Mouse (Mus musculus) hindbrain, embryonic 14.5 days (tissue): ENCODE results near the gene Vwce. TPM values are rescaled to one million over a fixed set of nuclear protein-coding genes. Genes with fewer than 3 reads are reported as not detected.

Source experiments
- ATAC-seq: fragments of 200-750 bp; cut with Nextera tagmentation; 2 replicates; pipeline ENCODE4 v1.8.0; 2017; ENCODE audit warnings: moderate number of reproducible peaks, mild to moderate bottlenecking, moderate TSS enrichment, moderate library complexity; ENCODE audit not compliant: low FRiP score
- DNase-seq: peaks from one replicate; pipeline ENCODE4 v3.0.0-alpha.2; 2015; ENCODE audit warnings: low spot score
- H3K27ac ChIP-seq: fragments of 300-500 bp; sonication (generic); 2 replicates; pipeline ENCODE4 v1.5.1; 2014; ENCODE audit warnings: mild to moderate bottlenecking, moderate library complexity
- H3K27me3 ChIP-seq: fragments of 300-500 bp; sonication (generic); 2 replicates; pipeline ENCODE4 v1.6.1; 2014; ENCODE audit warnings: mild to moderate bottlenecking, low read length, mixed read lengths; ENCODE audit not compliant: control insufficient read depth, insufficient read depth
- H3K36me3 ChIP-seq: fragments of 300-500 bp; sonication (generic); replicated peaks from 2 replicates; pipeline ENCODE4 v1.6.1; 2014; ENCODE audit not compliant: control insufficient read depth, insufficient read depth
- H3K4me1 ChIP-seq: fragments of 300-500 bp; sonication (generic); replicated peaks from 2 replicates; pipeline ENCODE4 v1.6.1; 2014; ENCODE audit warnings: antibody characterized with exemption, low read length, mixed read lengths; ENCODE audit not compliant: control insufficient read depth, insufficient read depth
- H3K4me2 ChIP-seq: fragments of 300-500 bp; sonication (generic); replicated peaks from 2 replicates; pipeline ENCODE4 v1.6.1; 2014; ENCODE audit warnings: mild to moderate bottlenecking, moderate library complexity
- H3K4me3 ChIP-seq: fragments of 300-500 bp; sonication (generic); replicated peaks from 2 replicates; pipeline ENCODE4 v1.5.1; 2014; ENCODE audit warnings: mild to moderate bottlenecking, low read length
- H3K9ac ChIP-seq: fragments of 300-500 bp; sonication (generic); 2 replicates; pipeline ENCODE4 v1.6.1; 2014
- H3K9me3 ChIP-seq: fragments of 300-500 bp; sonication (generic); 2 replicates; pipeline ENCODE4 v1.6.1; 2016; ENCODE audit warnings: low read length; ENCODE audit not compliant: control insufficient read depth
- WGBS: fragments of 180-500 bp; shearing (Covaris S2); extraction: QIAGEN DNeasy Blood & Tissue Kit; methylation state at CpG from one replicate; pipeline ENCODE4 v1.1.7; 2014; 5-methylcytosine and 5-hydroxymethylcytosine counted together
- polyA plus RNA-seq: library from polyadenylated mRNA; unstranded; fragments of >200 nt; fragmentation: Nextera tagmentation; extraction: Ambion mirVana; gene quantifications from 2 replicates; pipeline ENCODE4 v1.2.1, GENCODE M21; 2014

The Vwce gene
- polyA plus RNA-seq, 1 experiment from 2014 or later: 1.1 TPM

DNA sequence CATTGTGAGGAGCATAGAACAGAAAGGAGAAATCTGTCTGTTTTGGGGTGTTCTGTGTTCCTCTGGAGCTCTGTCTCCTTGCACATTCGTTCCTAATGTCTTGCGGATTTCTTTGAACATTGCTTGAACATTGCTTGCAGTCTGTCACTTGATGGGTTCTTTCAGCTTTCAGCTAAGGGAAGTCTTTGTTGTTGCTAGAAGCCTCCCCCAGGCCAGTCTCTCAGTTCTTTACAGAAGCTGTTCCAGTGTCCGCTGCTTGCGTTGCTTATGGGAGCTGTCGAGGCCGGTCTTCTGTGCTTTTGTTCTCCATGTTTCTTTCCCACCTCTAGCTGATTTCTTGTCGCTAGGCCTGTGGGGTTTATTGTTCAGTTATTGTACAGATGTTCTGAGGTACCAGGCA lies 61.8 kb downstream of the Vwce start:
- WGBS: 19% methylated on average over 7 of the region's 7 CpGs
- Histone ChIP-seq H3K4me1 (peaks cover 56% of the 10 kb centered on the region), H3K9ac (peak overlapping the region; percentile 47), H3K4me2 (peak overlapping the region; percentile 28; the same call in 1 of the 2 replicates), H3K36me3 (no peaks in the 10 kb centered on the region), H3K27me3 (no peaks in the 10 kb centered on the region), H3K4me3 (no peak overlapping the region), H3K9me3 (no peaks in the 10 kb centered on the region), H3K27ac (peak overlapping the region; percentile 83)
- ATAC-seq: no peak
- DNase-seq: no peak

DNA sequence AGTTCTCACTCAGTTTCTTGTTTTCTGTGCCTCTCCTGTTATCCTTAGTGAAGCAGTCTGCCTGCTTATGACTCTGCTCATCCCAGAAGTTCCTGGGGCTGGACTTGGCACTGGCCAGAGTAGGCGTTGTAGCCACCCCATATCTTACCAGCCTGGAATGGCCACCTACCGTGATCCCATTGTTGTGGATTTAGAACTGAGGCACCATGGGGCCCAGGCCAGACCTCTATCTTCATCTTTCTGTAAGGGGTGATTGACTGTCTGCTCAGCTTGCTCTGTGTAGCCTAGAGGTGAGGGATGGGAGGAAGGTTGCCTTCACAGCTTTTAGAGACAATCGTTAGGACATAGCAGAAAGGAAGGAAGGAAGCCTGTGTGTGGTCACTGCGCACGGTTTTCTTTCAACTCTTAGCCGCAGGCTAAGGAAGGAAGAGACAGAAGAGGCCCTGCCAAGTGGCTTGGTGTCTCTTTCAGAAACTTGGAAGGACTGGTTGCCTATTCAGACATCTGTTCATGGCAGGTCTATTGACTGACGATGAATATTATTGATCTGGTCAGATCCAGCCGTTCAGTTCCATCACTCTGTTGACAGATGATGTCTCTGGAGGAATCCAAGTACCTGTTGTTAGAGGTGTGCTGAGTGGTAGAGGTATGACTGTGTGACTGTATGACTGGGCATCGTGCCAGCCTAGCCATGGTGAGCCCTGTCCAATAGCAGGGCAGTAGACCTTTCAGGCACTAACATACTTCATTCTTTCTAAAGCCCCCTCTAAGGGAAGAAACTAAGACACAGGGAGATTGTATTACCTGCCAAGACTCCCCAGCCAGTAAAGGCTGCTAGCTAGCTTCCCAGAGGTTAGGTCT lies 64.3 kb downstream of the Vwce start:
- Histone ChIP-seq H3K27ac (no peak overlapping the region), H3K9ac (no peak overlapping the region), H3K27me3 (no peaks in the 10 kb centered on the region), H3K4me3 (no peak overlapping the region), H3K4me1 (peaks cover 59% of the 10 kb centered on the region), H3K9me3 (no peaks in the 10 kb centered on the region), H3K36me3 (no peaks in the 10 kb centered on the region), H3K4me2 (no peak overlapping the region)
- DNase-seq (no peak), ATAC-seq (no peak)
- WGBS: 70% methylated on average over 9 of the region's 9 CpGs

- Histone ChIP-seq H3K4me2 (no peak overlapping the region), H3K4me1 (peaks cover 59% of the 10 kb centered on the region), H3K27ac (0 out of 2 replicates have a peak overlapping the region, but pooled peaks have one; percentile 10), H3K9me3 (no peaks in the 10 kb centered on the region), H3K9ac (no peak overlapping the region), H3K4me3 (no peak overlapping the region), H3K36me3 (no peaks in the 10 kb centered on the region), H3K27me3 (no peaks in the 10 kb centered on the region)
- no peak for ATAC-seq
- WGBS: 71% methylated on average over 9 of the region's 9 CpGs
- DNase-seq: no peak
Observed at GRCm38 (mm10) chr19:10699851-10700250, 65.8 kb downstream of the Vwce start.

- 55% methylated on average over 6 of the region's 6 CpGs for WGBS
- Histone ChIP-seq H3K9me3 (no peaks in the 10 kb centered on the region), H3K27ac (no peak overlapping the region), H3K27me3 (no peaks in the 10 kb centered on the region), H3K4me2 (no peak overlapping the region), H3K4me3 (no peak overlapping the region), H3K9ac (no peak overlapping the region), H3K36me3 (no peaks in the 10 kb centered on the region), H3K4me1 (peaks cover 47% of the 10 kb centered on the region)
- DNase-seq (no peak), ATAC-seq (no peak)
Observed at GRCm38 (mm10) chr19:10701013-10701726, 67.2 kb downstream of the Vwce start.

GRCm38 (mm10) chr19:10702125-10702524 lies 68.1 kb downstream of the Vwce start:
- no peak for ATAC-seq
- no peak for DNase-seq
- Histone ChIP-seq H3K9ac (no peak overlapping the region), H3K9me3 (no peaks in the 10 kb centered on the region), H3K4me1 (peaks cover 38% of the 10 kb centered on the region), H3K36me3 (peaks cover 7% of the 10 kb centered on the region), H3K4me3 (no peak overlapping the region), H3K27me3 (no peaks in the 10 kb centered on the region), H3K27ac (no peak overlapping the region), H3K4me2 (no peak overlapping the region)
- WGBS: 88% methylated on average over 8 of the region's 8 CpGs

- Histone ChIP-seq H3K9ac (no peak overlapping the region), H3K27ac (no peak overlapping the region), H3K4me2 (no peak overlapping the region), H3K4me3 (no peak overlapping the region), H3K4me1 (peaks cover 25% of the 10 kb centered on the region), H3K9me3 (no peaks in the 10 kb centered on the region), H3K36me3 (peaks cover 16% of the 10 kb centered on the region), H3K27me3 (no peaks in the 10 kb centered on the region)
- ATAC-seq (no peak), DNase-seq (no peak)
- WGBS: 85% methylated on average over 8 of the region's 8 CpGs
Observed at GRCm38 (mm10) chr19:10703470-10703869, 69.5 kb downstream of the Vwce start.

DNA sequence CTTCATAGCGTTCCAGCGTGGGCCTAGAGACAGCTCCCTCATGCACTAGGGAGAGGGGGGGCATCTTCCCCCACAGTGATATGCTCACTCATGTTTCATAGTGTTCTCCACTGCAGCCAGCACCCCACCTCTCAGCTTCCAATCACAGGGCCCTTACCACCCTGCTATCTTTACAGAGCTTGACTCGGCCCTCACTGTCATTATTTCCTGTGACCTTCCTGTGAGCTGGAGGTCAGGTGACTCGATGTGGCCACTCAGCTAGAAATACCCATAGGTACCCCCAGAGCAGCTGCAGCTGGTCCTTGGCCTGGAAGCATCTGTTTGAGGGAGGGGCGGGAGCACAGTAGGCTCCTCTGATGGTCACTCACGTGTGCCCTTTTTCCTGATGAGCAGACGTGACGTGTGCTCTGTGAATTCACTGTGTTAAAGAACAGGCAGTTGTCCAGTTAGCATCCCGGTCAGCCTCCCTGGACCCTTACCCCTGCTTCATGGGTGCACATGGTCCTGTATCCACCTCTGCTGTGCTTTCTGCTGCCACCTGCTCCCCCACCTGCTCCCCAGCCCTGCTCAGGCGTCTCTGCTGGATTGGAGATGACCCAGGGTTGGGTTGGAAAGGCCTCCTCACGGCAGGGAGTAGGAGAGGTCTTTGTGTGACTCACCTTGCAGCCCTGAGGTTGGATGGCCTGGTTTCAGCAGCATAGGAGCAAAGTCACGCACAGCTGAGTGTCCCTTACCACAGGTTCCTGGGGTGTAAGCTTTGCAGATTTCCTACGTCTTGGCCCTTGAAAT lies 73.3 kb downstream of the Vwce start:
- H3K27me3 ChIP-seq: no peaks in the 10 kb centered on the region
- no peak overlapping the region for H3K27ac ChIP-seq
- no peak overlapping the region for H3K9ac ChIP-seq
- peaks cover 38% of the 10 kb centered on the region for H3K36me3 ChIP-seq
- ATAC-seq (no peak), DNase-seq (no peak)
- no peak overlapping the region for H3K4me2 ChIP-seq
- H3K9me3 ChIP-seq: no peaks in the 10 kb centered on the region
- peaks cover 19% of the 10 kb centered on the region for H3K4me1 ChIP-seq
- 85% methylated on average over 13 of the region's 13 CpGs for WGBS
- no peak overlapping the region for H3K4me3 ChIP-seq

- Histone ChIP-seq H3K4me3 (no peak overlapping the region), H3K27me3 (no peaks in the 10 kb centered on the region), H3K4me2 (no peak overlapping the region), H3K36me3 (peaks cover 44% of the 10 kb centered on the region), H3K27ac (no peak overlapping the region), H3K9ac (no peak overlapping the region), H3K9me3 (no peaks in the 10 kb centered on the region), H3K4me1 (peaks cover 19% of the 10 kb centered on the region)
- DNase-seq: no peak
- ATAC-seq: no peak
- 97% methylated on average over 1 of the region's 1 CpGs for WGBS
Observed at GRCm38 (mm10) chr19:10707881-10708280, 73.9 kb downstream of the Vwce start.

DNA sequence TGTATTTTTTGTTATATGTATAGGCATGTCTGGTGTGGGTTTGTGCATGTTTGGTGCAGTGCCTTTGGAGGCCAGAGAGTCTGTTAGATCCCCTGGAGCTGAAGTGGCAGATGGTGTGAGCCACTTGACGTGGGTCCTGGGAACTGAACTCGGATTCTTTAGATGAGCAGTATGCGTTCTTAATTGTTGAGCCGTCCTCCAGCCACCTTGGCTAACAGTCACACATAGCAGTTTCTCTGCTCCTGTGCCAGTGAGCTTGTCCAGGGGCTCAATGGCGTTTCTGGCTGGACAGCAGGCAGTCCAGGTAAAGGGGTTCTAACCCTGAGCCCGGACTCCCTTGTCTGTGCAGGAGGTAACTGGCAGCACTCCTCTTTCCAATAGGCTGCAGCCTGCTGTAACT lies 74.9 kb downstream of the Vwce start:
- H3K9me3 ChIP-seq: no peaks in the 10 kb centered on the region
- WGBS: 60% methylated on average over 6 of the region's 6 CpGs
- no peak overlapping the region for H3K4me3 ChIP-seq
- peaks cover 54% of the 10 kb centered on the region for H3K36me3 ChIP-seq
- H3K4me2 ChIP-seq: no peak overlapping the region
- ATAC-seq (no peak), DNase-seq (no peak)
- H3K27ac ChIP-seq: no peak overlapping the region
- no peaks in the 10 kb centered on the region for H3K27me3 ChIP-seq
- H3K4me1 ChIP-seq: peaks cover 19% of the 10 kb centered on the region
- no peak overlapping the region for H3K9ac ChIP-seq
